Mouse (Mus musculus) heart, embryonic 14.5 days (tissue): ENCODE measurements around the gene Mecr. TPM values are rescaled to one million over a fixed set of nuclear protein-coding genes. Genes with fewer than 3 reads are reported as not detected.

Experiments
- ATAC-seq: fragments of 200-750 bp; cut with Nextera tagmentation; 2 replicates; pipeline ENCODE4 v1.8.0; 2017; ENCODE audit warnings: low read depth, moderate TSS enrichment; ENCODE audit not compliant: insufficient number of reproducible peaks, insufficient read depth, low FRiP score
- H3K27ac ChIP-seq, 2 experiments: fragments of 200-500 bp in 1 of 2; fragments of 300-500 bp in 1 of 2; sonication (generic) in 1 of 2; replicated peaks in 1 of 2; 2 replicates each; pipeline ENCODE4 v1.5.1; 2012 to 2014; ENCODE audit warnings: low read depth in 2 of 2, low read length in 2 of 2, control low read depth in 1 of 2, mild to moderate bottlenecking in 1 of 2, mixed read lengths in 1 of 2; ENCODE audit not compliant: control insufficient read depth in 1 of 2, insufficient read depth in 1 of 2
- H3K27me3 ChIP-seq: fragments of 300-500 bp; sonication (generic); 2 replicates; pipeline ENCODE4 v1.6.1; 2014; ENCODE audit warnings: mild to moderate bottlenecking, low read length, control low read depth; ENCODE audit not compliant: control insufficient read depth, insufficient read depth
- H3K36me3 ChIP-seq: fragments of 300-500 bp; sonication (generic); 2 replicates; pipeline ENCODE4 v1.6.1; 2014; ENCODE audit warnings: mild to moderate bottlenecking, control low read depth, low read length, mixed read lengths; ENCODE audit not compliant: control insufficient read depth, insufficient read depth
- H3K4me1 ChIP-seq, 2 experiments: fragments of 200-500 bp in 1 of 2; fragments of 300-500 bp in 1 of 2; sonication (generic) in 1 of 2; 2 replicates each; pipeline ENCODE4 v1.6.1; 2012 to 2014; ENCODE audit warnings: low read length in 2 of 2, control low read depth in 1 of 2, mixed read lengths in 1 of 2; ENCODE audit not compliant: control insufficient read depth in 2 of 2, insufficient read depth in 2 of 2
- H3K4me2 ChIP-seq: fragments of 300-500 bp; sonication (generic); 2 replicates; pipeline ENCODE4 v1.6.1; 2014; ENCODE audit warnings: mild to moderate bottlenecking, low read length
- H3K4me3 ChIP-seq, 2 experiments: fragments of 200-500 bp in 1 of 2; fragments of 300-500 bp in 1 of 2; sonication (generic) in 1 of 2; 2 replicates each; pipeline ENCODE4 v1.5.1; 2012 to 2014; ENCODE audit warnings: low read length in 2 of 2, mild to moderate bottlenecking in 2 of 2, control low read depth in 1 of 2, low read depth in 1 of 2, moderate library complexity in 1 of 2; ENCODE audit not compliant: control insufficient read depth in 1 of 2, insufficient read depth in 1 of 2
- H3K9ac ChIP-seq: fragments of 300-500 bp; sonication (generic); 2 replicates; pipeline ENCODE4 v1.6.1; 2014; ENCODE audit warnings: mild to moderate bottlenecking, low read length
- H3K9me3 ChIP-seq: fragments of 300-500 bp; sonication (generic); 2 replicates; pipeline ENCODE4 v1.6.1; 2016; ENCODE audit warnings: low read length, control low read depth; ENCODE audit not compliant: control insufficient read depth
- WGBS: fragments of 180-500 bp; shearing (Covaris S2); extraction: QIAGEN DNeasy Blood & Tissue Kit; methylation state at CpG from one replicate; pipeline ENCODE4 v1.1.7; 2014; 5-methylcytosine and 5-hydroxymethylcytosine counted together
- polyA plus RNA-seq: library from polyadenylated mRNA; unstranded; fragments of >200 nt; fragmentation: Nextera tagmentation; extraction: Ambion mirVana; gene quantifications from 2 replicates; pipeline ENCODE4 v1.2.1, GENCODE M21; 2014

Mecr gene
- polyA plus RNA-seq, 1 experiment from 2014 or later, result 44.1 TPM

DNA sequence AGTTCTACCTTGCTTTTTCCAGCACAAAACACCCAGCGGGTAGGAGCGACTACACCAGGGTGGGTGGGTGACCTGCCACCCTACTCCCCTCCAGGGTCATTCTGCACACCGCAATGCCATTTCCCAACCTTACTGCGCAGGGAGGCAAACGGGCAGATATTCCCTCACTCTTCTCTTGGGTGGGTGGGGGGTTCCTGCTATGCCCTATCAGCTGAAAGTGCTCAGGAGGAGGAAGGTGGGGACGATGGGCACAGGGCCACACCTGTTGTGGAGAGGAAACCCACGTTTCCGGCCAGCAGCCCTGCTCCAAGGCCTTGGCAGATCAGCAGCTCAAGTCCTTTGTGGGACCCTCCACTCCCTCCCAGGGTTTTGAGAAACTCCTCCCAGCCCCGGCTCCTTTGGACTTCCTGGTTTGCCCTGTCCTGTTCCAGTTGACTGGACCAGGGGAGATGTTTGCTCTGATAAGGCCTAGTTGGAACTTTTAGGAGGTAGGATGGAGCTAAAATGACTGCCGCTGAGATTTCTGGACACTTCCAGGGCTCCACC, 73.8 kb downstream of the Mecr start:
- WGBS, result 81% methylated on average over 10 of the region's 10 CpGs
- no peaks in the 10 kb centered on the region for H3K9me3 ChIP-seq
- H3K27me3 ChIP-seq, result peaks cover 18% of the 10 kb centered on the region
- no peak for ATAC-seq
- no peaks in the 10 kb centered on the region for H3K36me3 ChIP-seq
- no peak overlapping the region for H3K27ac ChIP-seq
- H3K4me2 ChIP-seq, result no peak overlapping the region
- H3K9ac ChIP-seq, result no peak overlapping the region
- peaks cover 36 to 63% of the 10 kb centered on the region in 2 experiments for H3K4me1 ChIP-seq
- no peak overlapping the region for H3K4me3 ChIP-seq

Other genes with a start within 250 kb of the Mecr start
- 1.2 and 1.5 TPM in 2 replicates for gene Ptpru, start 5.2 kb upstream of the Mecr start, polyA plus RNA-seq
- gene Srsf4, start 30.1 kb downstream of the Mecr start, polyA plus RNA-seq, result 63.6 and 69.1 TPM in 2 replicates
- gene Tmem200b, start 78.3 kb downstream of the Mecr start, polyA plus RNA-seq, result 3.6 and 4.3 TPM in 2 replicates
- gene Gm10300, start 231.2 kb downstream of the Mecr start, polyA plus RNA-seq, result 0.20 TPM in 2 replicates
- gene Epb41, start 231.9 kb downstream of the Mecr start, polyA plus RNA-seq, result 45.7 and 59.0 TPM in 2 replicates